Mouse (Mus musculus): Measurements from ENCODE around the gene Spata46.

DNA sequence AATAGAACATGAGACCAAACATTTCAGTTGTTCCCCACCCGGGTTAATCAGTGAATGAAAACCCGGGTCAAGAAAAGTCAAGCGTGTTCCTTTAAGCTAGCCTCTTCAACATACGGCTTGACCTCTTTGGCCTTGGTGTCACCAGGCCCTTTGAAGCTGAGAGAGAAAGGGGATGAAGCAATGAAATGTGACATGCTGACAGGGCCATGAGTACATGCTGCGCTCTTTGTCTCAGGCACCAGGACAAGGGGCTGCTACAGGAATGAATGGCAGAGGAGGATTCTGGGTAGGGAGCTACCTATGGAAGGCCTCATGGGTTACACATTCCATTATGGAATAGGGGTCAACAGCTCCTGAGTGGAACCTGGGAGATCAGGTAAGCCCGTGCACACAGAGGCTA is 5.5 kb upstream of the Spata46 start:
- TF ChIP-seq CTCF (conservative IDR thresholded peaks at IDR 0.05; ENCODE audit: insufficient read depth, insufficient read length, low read depth, low read length) (no peak), POLR2A (IDR thresholded peaks at IDR 0.05; ENCODE audit: low read depth, low read length) (no peak)
